Mouse (Mus musculus): Measurements from ENCODE around the gene Mndal. TPM values are rescaled to one million over a fixed set of nuclear protein-coding genes. Genes with fewer than 3 reads are reported as not detected.
"Not testable (repeated sequence)": the region's sequence is repeated elsewhere in the genome, so short reads cannot be mapped to it uniquely, and the experiment has no call there.

Mndal gene
- total RNA-seq (2021), result 1 to 10 TPM in 1 of 2 experiments, under 1 TPM in 1; 0.86 to 1.6 TPM
- long read RNA-seq, experiment 1, partial matches to known transcripts, result 0 of 1 reads
- long read RNA-seq, experiment 1, other reads (novel, unspliced or antisense), result 1 of 1 reads
- long read RNA-seq, experiment 2, result 0 reads

GRCm38 (mm10) chr1:173941924-173942779, at the start of gene Mndal, which contains the start of gene Ifi203:
Gene Mndal (minus strand): TSS chr1:173942491.
Gene Ifi203 (minus strand): TSS chr1:173942672.
- not testable (repeated sequence) for DNase-seq (ENCODE audit: low spot score in 2 of 2)

GRCm38 (mm10) chr1:173982694-173983305, 40.5 kb upstream of the Mndal start, which contains the start of gene Ifi202b:
Gene Ifi202b (minus strand): TSS chr1:173982744.
- not testable (repeated sequence) for DNase-seq (ENCODE audit: low spot score in 2 of 2)

DNA sequence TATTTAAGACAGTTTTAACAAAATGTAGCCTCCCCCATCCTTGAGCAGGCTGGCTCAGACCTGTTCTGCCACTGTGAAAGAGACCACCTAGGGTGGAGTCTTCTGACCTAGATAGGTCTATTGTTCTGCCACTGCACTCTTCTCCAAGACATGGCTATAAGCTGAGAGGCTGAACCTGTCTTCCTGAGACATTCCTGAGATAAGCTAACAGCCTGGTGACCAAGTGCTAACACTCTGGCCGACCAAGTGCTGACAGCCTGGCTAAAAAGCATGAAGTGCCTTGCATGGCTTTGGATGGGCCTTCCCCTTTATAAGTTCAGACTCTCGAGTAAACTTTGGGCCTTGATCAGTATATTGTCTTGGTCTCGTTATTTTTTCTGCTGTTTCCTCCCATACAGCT, 38.7 kb upstream of the Mndal start:
- not testable (repeated sequence) for DNase-seq (ENCODE audit: low spot score in 2 of 2)

GRCm38 (mm10) chr1:173977622-173978021, 35.3 kb upstream of the Mndal start:
- DNase-seq (ENCODE audit: low spot score in 2 of 2), result no peak

GRCm38 (mm10) chr1:173973111-173973510, 30.8 kb upstream of the Mndal start:
- DNase-seq (ENCODE audit: low spot score in 2 of 2), result peak; percentile 2 to 23

GRCm38 (mm10) chr1:173961491-173961890, 19.2 kb upstream of the Mndal start:
- DNase-seq (ENCODE audit: low spot score in 2 of 2), result not testable (repeated sequence)

DNA sequence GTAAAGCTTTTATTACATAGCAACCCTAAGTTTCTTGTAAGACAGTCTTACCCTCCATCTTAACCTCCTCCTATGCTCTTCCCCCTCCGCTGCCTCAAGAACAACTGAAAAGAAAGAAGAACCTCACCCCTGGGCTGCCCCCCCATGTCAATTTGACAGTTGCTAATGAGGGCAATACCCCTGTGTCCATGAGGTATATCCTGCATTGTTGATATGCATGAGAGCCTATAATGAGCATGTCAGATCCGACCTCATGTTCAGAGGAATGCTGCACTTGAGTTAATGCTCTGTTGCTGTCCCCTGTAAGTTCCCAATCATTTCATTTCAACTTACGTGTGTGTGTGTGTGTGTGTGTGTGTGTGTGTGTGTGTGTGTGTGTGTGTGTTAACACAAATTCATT, 17.7 kb upstream of the Mndal start:
- DNase-seq (ENCODE audit: low spot score in 2 of 2), result not testable (repeated sequence)

DNA sequence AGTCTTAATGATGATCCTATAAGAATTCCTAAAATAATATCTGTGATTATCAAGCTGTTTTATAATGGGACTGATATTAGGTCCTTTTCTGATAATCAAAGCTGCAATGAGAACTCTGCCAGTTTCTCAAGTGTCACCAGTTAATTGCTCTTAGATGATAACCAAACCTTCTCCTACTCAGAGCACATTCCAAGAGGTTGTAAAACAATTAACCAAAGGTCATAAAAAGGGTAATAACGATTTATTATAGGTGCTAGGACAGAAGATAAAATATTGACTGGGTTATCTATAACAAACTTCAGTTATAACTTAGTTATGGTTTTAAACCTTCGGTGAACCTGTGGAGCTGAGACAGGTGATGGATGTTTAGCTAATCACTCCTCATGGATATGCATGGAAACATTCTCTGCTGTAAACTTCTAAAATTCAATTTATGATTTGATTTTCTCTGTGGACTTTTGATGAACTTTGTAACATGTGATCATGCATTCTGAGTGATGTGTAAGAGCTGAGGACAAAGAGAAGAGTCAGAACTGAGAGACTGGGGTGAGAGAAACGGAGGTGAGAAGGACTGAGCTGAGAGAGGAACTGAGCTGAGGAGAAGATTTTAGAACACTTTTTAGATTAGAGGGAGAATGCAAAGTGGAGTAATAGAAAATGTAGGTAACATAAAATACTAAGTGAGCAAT, 13.7 kb upstream of the Mndal start:
- not testable (repeated sequence) for DNase-seq (ENCODE audit: low spot score in 2 of 2)

- no peak for DNase-seq (ENCODE audit: low spot score in 2 of 2)
Measured at GRCm38 (mm10) chr1:173955071-173955796, 12.9 kb upstream of the Mndal start.

DNA sequence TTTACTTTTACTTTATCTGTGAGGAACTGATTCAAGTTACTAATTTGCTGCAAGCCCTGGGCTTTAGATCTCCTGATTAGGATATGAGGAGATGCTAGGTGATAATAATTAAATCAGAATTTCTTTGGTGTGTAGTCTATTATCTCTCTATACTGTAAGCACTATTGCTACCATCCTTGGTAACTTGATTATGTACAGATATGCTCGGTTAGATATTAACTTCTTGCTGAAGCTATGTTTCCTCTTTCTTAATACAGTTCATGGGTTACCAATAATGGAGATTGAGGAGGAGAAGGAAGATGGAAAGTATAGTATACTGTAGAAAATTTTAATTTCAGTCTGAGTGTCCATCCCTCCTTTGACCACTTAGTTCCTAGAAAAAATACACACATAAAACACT, 11.3 kb upstream of the Mndal start:
- DNase-seq (ENCODE audit: low spot score in 2 of 2), result no peak

- DNase-seq (ENCODE audit: low spot score in 2 of 2), result not testable (repeated sequence)
Measured at GRCm38 (mm10) chr1:173949044-173949443, 6.8 kb upstream of the Mndal start.

GRCm38 (mm10) chr1:173942780-173943066, 432 bp upstream of the Mndal start:
- DNase-seq (ENCODE audit: low spot score in 2 of 2), result not testable (repeated sequence)

DNA sequence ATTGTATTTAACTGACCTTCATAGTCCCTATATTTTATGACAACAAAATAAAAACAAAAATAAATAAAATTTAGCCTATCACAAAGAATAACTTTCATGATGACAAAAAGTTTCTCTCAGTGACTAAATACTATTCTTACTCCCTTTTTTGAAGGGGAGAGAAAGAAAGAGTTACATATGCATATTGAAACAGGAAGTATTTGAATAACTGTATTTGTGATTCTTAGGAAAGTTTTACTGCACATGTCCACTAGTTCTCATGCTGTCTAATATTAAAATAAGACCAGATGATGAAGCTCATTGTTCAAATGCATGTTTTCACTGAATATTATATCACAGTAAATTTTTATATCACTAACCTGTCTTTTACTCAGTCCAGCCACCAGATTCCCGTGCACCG, 769 bp downstream of the Mndal start:
- DNase-seq (ENCODE audit: low spot score in 2 of 2), result not testable (repeated sequence)

- DNase-seq (ENCODE audit: low spot score in 2 of 2), result not testable (repeated sequence)
Measured at GRCm38 (mm10) chr1:173919279-173919678, 23.0 kb downstream of the Mndal start.

- DNase-seq (ENCODE audit: low spot score in 2 of 2), result no peak
Measured at GRCm38 (mm10) chr1:173914559-173914958, 27.7 kb downstream of the Mndal start.

DNA sequence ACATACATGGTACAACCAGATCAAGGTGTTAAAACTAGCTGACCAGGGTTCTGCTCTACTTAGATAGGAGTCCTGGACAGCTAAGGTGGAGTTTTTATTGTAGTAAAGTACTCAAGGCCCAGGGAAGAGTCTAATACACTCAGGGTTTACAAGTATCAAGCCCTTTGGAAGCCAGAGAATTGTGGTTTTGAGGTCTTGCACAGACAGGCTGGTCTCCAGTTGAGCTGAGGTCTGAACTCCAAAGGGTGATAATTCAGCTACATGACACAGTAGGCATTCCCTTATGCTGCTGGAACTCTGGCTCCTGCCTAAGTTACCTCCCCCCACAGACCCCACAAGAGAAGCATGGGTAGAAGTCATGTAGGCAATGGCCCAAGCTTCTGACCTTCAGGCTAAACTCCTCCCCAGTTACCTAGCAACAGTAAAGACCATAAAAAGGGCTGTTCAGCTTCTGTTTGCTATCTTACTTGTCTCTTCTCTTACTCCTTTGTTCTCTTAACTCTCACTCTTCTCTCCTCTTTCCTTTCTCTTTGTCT, 29.0 kb downstream of the Mndal start:
- DNase-seq (ENCODE audit: low spot score in 2 of 2), result not testable (repeated sequence)

DNA sequence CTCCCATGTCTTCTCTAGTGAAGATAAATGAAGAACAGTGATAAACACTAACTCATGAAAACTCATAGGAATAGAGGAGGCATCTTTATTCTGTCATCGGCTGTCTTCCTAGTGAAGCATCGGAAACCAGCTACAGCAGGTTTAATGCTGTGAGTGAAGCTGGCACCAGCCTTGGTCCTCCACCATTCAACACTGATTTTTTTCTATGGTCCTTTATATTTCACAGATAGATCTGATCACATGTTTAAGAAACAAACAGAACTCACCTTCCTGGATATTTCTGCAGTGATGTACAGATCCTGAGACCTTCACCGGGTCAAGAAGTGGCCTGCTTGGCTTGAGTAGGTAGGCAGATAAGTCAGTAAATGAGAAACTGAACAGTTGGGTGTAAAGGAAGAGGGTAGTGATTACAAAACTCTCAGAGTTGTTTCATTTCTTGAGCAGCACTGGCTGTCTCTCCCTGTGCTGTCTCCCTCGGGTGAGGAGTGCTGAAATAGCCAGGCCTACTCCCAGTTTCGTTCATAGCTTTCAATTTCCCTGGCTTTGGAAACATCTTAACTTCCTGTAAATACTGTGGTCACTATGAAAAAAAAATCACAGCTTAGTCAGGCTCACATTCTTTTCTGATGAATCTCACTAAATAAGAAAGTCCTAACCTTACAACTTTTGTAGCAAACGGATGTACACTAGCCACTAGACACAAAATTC, 29.6 kb downstream of the Mndal start, which contains the start of gene Ifi211:
Gene Ifi211, minus strand, starts transcription at position 499 of the 708 bp plus-strand sequence.
- not testable (repeated sequence) for DNase-seq (ENCODE audit: low spot score in 2 of 2)

DNA sequence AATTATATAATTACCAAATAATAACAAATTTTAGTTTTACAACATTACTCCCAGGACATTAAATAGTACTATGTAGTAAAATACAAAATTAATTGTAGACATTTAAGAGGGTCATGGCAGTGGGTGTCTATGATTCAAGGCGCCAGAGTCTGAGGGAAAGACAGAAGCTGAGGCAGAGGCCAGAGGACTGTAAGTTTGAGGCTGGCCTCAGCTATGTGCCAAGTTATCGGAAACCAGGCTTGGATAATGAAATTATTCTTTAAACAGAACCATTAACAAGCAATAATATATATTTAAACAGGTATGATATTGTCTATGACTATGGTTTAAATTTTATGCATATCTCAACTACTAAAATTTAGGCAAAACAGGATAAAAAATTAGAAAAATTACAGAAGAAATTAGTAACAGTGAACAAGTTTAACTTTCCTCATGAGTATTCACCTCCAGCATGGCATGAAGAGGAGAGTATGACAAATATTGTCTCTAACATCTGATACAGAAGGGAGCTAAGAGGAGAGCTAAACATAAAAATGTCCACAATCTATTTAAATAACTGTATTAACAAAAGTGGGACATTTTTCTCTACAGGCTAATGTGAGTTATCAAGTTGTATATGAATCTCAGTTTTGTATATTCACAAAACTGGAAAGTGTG, 30.4 kb downstream of the Mndal start:
- no peak for DNase-seq (ENCODE audit: low spot score in 2 of 2)

GRCm38 (mm10) chr1:173908390-173908789, 33.9 kb downstream of the Mndal start:
- not testable (repeated sequence) for DNase-seq (ENCODE audit: low spot score in 2 of 2)

All from left cerebral cortex, adult 18-20 months (tissue).